Mouse (Mus musculus): ENCODE measurements at regions not wholly inside any gene's neighbourhood (a gene's known extent, or its start where the extent isn't known, plus 50 kb on each side); places are given as distances from the start of the nearest gene placed in this dataset.

DNA sequence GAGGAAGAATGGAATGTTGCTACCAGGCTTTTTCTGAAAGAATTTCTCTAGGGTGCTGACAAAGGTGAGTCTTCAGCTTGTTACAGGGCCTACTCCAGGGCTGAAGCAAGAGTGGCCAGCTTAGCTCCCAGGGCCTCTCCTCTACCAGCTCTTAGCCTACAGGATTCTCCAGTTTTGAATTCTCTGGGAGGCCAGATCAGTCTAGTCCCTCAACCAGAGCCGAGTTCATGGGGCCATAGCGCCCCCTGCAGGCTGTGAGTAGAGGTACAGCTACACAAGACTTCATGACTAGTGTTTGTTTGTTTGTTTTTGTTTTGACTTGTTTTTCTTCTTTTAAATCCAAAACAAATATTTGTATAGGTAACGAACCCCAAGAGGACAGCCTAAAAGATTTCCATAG, 211.8 kb upstream of the Eef2kmt start:
- no peak for DNase-seq (ENCODE audit: low read depth)

DNA sequence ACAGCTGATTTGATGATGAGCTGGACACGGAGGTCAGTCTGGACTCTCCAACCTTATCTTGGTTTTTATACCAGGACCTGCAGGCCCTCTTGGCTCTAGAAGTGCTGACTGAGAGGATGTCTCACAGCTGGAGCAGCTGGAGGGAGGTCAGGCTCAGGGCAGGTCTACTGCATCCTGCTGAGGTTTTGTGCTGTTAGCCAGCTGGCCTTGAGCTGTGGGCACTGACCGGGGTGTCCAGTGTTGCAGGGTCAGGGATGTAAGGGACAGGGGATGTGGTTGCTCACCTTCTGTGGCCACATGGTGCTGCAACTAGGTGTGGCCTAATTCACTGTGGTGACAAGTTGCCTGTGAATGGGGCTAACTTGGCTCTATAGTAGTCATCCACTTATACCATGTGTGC, 211.0 kb upstream of the Eef2kmt start:
- no peak for DNase-seq (ENCODE audit: low read depth)

- no peak for DNase-seq (ENCODE audit: low read depth)
Observed at GRCm38 (mm10) chr16:5455352-5455965, 199.7 kb upstream of the Eef2kmt start.

DNA sequence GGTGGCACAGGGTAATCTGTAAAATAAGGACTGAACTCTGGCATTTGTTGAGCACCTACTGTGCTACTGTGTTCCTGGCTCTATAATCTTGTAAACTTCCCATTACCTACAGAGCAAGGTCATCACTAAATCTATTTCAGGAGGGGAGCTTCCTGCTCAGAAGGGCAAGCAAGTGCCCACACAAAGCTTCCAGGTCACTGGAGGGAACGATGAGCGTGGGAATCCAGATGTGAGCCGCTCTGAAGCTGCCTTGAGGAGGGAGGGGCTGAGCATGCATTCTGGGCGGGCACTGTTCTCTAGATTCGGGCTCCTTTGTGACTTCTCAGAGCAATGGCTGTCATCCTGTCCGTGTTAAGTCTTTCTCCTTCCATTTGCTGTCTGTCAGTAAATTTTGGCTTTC, 198.5 kb upstream of the Eef2kmt start:
- DNase-seq (ENCODE audit: low read depth), result no peak

DNA sequence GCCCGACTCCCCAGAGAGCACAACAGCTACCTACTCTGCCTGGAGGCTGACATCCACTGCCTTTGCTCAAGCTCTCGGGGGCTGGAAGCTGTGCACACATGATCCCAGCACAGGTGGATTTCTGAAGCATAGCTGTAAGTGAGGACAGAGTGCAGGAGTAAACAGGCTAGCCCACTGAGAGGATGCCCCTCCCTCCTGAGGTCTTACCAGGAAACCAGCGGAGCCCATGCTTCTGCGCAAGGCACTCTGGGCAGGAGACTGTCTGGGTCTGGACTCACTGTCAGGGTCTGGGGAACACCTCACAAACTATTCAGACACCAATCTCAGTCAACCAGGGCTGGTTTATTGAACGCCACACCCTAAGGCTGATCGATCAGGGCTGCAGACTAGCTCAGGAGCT, 197.2 kb upstream of the Eef2kmt start:
- DNase-seq (ENCODE audit: low read depth), result no peak

DNA sequence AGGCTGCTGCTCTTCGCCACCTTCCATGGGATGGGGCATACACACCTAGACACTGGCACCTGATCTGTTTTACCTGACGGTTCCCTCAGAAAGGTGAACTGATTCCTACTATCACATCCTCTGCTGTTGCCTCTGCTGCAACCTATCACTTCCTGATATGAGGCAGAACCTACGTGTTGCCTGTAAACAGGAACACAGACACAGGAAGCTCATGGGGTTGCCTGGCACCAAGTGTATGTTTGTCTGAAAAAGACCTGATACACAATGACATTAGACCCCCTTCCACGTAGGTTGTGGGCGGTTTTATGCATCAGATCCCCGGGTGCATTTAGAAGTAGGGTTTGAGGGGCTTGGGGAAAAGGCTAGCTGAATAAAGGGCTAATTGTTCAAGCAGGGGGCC, 190.0 kb upstream of the Eef2kmt start:
- no peak for DNase-seq (ENCODE audit: low read depth)

- no peak for DNase-seq (ENCODE audit: low read depth)
Observed at GRCm38 (mm10) chr16:5444785-5445184, 189.0 kb upstream of the Eef2kmt start.

- no peak for DNase-seq (ENCODE audit: low read depth)
Observed at GRCm38 (mm10) chr16:5439717-5440116, 183.9 kb upstream of the Eef2kmt start.

DNA sequence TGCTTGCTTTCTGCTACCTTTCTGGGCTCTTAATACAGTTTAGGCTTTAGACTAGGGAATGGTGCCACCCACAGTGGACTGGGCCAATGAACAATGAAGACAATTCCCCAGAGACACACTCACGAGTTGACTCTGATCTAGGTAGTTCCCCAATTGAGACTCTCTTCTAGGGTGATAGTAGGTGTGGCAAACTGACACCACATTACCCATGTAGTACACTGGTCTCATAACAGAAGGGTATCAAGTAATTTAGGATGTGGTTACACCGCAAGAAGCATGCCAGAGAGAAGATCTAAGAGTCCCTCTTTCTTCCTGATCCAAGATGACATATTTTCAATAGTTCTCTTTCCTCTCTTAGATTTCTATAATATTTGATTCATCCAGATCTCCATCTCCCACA, 182.6 kb upstream of the Eef2kmt start:
- no peak for DNase-seq (ENCODE audit: low read depth)

DNA sequence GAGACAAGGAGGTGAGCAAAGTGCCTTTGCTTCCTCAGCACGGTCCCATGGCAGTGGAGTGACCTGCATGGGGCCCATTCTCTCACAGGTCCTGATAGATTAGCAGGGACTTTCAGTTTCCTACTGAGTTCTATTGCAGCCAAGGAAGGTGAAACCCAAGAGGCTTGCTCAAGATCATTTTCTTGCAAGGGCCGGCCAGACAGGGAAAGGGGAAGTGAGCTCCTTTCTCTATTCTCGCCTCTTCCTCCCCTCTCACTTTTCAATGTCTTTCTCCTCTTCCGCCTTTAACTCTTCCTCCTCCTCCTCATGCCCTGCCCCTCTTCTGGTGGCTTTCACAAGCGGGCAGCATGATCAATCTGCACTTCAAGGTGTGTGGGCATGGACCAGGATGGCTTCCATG, 175.9 kb upstream of the Eef2kmt start:
- no peak for DNase-seq (ENCODE audit: low read depth)

GRCm38 (mm10) chr16:5431111-5431510, 175.3 kb upstream of the Eef2kmt start:
- DNase-seq (ENCODE audit: low read depth), result no peak

- DNase-seq (ENCODE audit: low read depth), result no peak
Observed at GRCm38 (mm10) chr16:5429466-5429865, 173.7 kb upstream of the Eef2kmt start.

GRCm38 (mm10) chr16:5425908-5426307, 170.1 kb upstream of the Eef2kmt start:
- no peak for DNase-seq (ENCODE audit: low read depth)

DNA sequence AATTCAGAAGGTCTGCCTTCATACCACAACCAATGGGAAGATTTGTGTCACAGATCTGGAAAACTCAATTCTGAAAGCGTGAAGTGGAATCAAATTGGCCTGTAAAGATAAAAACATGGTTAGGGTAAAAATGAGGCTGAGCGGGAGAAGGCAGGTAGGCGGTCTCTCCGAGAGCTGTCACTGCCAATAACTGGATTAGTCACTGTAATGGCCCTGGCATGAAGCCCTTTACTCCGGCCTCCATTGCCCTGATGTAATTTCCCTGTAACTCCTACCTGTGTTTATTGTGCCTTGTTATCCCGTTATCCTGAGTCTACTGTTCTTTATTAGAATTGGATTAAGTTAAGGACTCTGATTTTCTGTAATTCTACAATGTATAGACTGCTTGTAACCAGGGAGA, 166.3 kb upstream of the Eef2kmt start:
- DNase-seq (ENCODE audit: low read depth), result peak; percentile 6

GRCm38 (mm10) chr16:5421591-5421990, 165.8 kb upstream of the Eef2kmt start:
- no peak for DNase-seq (ENCODE audit: low read depth)

GRCm38 (mm10) chr16:5419467-5419866, 163.7 kb upstream of the Eef2kmt start:
- no peak for DNase-seq (ENCODE audit: low read depth)

GRCm38 (mm10) chr16:5418462-5419197, 162.8 kb upstream of the Eef2kmt start:
- no peak for DNase-seq (ENCODE audit: low read depth)

- no peak for DNase-seq (ENCODE audit: low read depth)
Observed at GRCm38 (mm10) chr16:5415310-5415709, 159.5 kb upstream of the Eef2kmt start.

DNA sequence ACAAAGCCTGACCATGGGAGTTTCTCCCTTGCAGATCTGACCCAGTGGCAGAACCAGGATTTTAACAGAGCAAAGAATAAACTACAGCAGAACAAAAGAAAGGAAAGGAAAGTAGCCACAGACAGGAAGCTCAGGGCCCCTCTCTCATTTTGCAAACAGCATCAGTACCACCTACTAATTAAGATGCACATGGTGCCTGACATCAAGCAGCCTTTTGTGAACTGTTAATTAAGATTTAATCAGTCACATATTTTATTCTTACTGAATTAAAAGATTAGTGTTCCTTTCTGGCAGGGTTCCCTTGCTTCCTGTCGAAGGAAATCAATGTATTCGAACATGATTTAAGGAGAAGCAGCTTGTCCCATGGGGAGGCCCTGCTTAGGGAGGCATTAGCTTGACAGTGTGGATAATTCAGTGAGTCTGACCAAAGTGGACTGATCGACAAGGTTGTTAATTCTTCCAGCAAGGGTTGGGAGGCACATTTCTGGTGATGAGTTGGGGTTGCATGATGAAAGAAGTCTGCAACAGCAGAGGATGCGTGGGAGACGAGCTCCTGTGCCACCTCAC, 156.1 kb upstream of the Eef2kmt start:
- no peak for DNase-seq (ENCODE audit: low read depth)

DNA sequence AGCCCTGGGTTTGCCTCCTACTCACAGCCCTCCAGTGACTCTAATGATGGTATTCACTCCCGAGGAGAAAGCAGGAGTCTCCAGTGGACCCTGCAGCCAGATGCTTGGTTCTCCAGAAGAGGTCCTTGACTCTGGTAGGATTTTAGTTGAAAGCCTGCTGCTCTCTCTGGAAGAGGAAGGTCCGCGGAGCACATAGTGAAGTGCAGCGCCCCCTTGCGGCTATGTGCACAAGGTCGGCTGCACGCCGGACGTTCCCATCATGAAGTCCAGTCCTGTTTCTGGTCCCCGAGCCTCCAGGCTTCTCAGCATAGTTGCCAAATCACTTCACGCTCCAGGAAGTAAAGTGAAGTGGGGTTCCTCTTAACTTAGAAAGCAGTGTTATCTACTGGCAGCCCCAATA, 150.9 kb upstream of the Eef2kmt start:
- no peak for DNase-seq (ENCODE audit: low read depth)

- DNase-seq (ENCODE audit: low read depth), result no peak
Observed at GRCm38 (mm10) chr16:5393336-5393735, 137.6 kb upstream of the Eef2kmt start.

DNA sequence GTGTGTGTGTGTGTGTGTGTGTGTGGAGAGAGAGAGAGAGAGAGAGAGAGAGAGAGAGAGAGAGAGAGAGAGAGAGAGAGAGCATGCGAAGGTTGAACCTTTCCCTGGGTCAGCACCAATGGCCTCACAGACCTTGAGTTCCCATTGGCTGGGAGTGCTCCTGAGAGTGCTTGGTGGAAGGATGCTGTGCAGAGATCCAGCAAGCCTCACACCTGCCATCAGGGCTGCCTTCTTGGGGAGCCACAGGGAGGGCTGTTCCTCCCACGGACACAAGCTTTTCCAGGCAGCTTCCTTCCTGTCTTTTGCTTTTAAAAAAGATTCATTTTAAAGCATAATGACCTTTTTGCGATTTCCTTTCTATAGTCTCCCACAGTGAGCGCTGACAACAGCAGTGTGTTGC, 127.1 kb upstream of the Eef2kmt start:
- no peak for DNase-seq (ENCODE audit: low read depth)

DNA sequence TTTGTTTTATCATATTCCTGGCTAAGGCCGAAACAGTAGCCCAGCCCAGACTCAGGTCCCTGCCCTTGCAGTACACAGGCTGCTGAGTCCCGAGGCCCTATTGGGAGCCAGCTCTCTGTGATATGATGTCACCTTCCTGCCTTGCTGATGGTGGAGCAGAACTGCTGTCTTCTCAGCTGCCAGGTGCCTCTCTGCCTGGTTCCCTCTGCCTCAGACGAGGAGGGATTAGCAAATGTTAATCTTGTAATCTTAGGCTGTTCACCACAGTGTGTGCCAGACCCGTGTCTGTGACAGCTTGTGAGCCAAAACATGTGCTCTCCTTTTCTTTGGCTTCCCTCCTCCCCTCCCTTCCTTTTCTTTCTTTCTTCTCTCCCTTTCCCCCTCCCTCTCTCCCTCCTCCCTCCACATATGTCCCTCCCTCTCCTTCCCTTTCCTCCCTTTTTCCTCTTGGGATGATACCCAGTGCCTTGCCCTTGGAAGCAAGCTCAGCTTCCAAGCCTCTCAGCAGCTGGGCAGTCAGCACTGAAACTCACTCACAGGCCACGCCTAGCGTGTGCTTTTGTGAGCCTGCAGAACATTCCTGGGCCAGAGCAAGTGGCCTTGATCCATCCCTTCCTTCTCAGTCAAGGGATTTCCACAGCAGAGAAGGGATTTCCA, 126.6 kb upstream of the Eef2kmt start:
- DNase-seq (ENCODE audit: low read depth), result no peak
